8 mouse cellular contexts compared by ENCODE assay signal in the genomic region with DNA sequence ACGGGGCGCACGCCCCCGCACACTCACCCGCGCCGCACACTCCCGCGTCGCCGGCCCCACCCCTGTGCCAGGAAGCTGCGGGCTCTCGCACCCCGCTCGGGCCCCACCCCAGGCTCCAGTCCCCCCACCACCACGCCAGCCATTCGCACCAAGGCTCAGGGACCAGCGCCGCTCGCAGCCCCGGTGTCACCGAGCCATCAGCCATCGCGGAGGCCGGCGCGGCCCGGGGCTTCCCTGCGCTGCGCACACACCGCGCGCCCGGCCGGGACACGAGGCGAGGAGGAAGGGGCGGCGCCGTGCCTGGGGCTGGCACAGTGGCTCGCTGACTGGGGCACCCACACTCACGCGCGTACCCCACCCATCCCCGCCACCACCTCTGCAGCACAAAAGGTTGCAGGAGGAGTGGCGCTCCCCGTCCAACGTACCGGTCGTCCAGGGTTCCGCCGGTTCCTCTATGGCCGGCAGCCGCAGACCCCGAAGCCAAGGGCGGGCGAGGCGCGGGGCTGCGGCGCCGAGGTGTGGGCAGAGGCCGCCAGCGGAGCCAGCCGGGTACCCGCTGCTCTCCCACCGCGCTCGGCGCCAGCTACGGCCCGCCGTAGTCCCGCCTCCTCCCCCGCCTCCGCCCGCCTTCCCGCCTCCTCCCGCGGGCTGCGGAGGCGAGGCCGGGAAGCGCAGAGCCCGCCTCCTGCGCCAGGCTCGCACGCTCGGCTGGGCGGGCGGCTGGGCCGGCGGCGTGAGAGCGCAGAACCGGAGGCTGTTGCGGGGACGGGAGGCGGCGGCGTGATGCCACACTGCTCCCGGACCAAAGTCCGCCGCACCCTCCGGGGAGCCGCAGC. TPM values are rescaled to one million over a fixed set of nuclear protein-coding genes. Genes with fewer than 3 reads are reported as not detected.
A peak's percentile ranks its signal among the peaks of the same experiment; 100 is the strongest.
DNase-seq lines count a peak whose midpoint lies in the region; ATAC-seq and TF ChIP-seq lines count a peak whose summit lies in the region.

A gene (minus strand): TSS at position 669 of the 836 bp plus-strand sequence.

- peak within 1 kb of the TSS; percentile 62 for H3K4me2 ChIP-seq in forebrain, embryonic 12.5 days
- H3K4me2 ChIP-seq in heart, embryonic 16.5 days (ENCODE audit: low read depth, low read length) = peak within 1 kb of the TSS; percentile 85
- peak within 1 kb of the TSS; percentile 89 for H3K4me2 ChIP-seq in liver, postnatal 0 days (ENCODE audit: low read depth, low read length)
- peak within 1 kb of the TSS; percentile 63 for H3K4me2 ChIP-seq in neural tube, embryonic 14.5 days (ENCODE audit: low read depth, low read length)

- ATAC-seq in forebrain, embryonic 12.5 days (ENCODE audit: low FRiP score) = peak; percentile 92
- peak; percentile 92 for ATAC-seq in heart, embryonic 16.5 days (replicated peaks; ENCODE audit: extremely low read depth, insufficient read depth, low FRiP score)
- peak; percentile 85 for ATAC-seq in liver, postnatal 0 days
- ATAC-seq in neural tube, embryonic 14.5 days (ENCODE audit: low read depth) = peak; percentile 94

- under 1% methylated on average over 64 of the region's 106 CpGs for WGBS in forebrain, embryonic 12.5 days
- under 1% methylated on average over 81 of the region's 106 CpGs for WGBS in heart, embryonic 16.5 days
- WGBS in liver, postnatal 0 days (ENCODE audit: insufficient replicate concordance) = 3% methylated on average over 60 of the region's 106 CpGs
- 0% methylated on average over 74 of the region's 106 CpGs for WGBS in neural tube, embryonic 14.5 days

- no peak within 1 kb of the TSS for H3K27ac ChIP-seq in ES-Bruce4 (ENCODE audit: insufficient read depth, low read length)
- H3K27ac ChIP-seq in forebrain, embryonic 12.5 days = peak within 1 kb of the TSS; percentile 97
- peak within 1 kb of the TSS; percentile 84 for H3K27ac ChIP-seq in heart, embryonic 16.5 days (ENCODE audit: low read length)
- H3K27ac ChIP-seq in liver, postnatal 0 days (ENCODE audit: low read depth) = peak within 1 kb of the TSS; percentile 97
- peak within 1 kb of the TSS; percentile 98 for H3K27ac ChIP-seq in neural tube, embryonic 14.5 days (ENCODE audit: low read depth, low read length)
- H3K27ac ChIP-seq in testis, adult 2 months (ENCODE audit: control insufficient read depth, insufficient read depth, low read depth, low read length) = no peak within 1 kb of the TSS; the same call in 1 of the 2 replicates

- peak; percentile 49 for DNase-seq in c-Kit-positive CD71-positive TER-119-negative erythroid progenitor cells, embryonic 14.5 days (ENCODE audit: low read depth)
- peak; percentile 81 to 90 for DNase-seq in kidney, postnatal 36 days
- DNase-seq in liver, postnatal 0 days = peak; percentile 90

- TF ChIP-seq CTCF in ES-Bruce4 (IDR thresholded peaks at IDR 0.05; ENCODE audit: low read depth, low read length) = no peak
- no peak for TF ChIP-seq CTCF in liver, postnatal 0 days (IDR thresholded peaks at IDR 0.05; ENCODE audit: low read depth)
- TF ChIP-seq CTCF in testis, adult 2 months (IDR thresholded peaks at IDR 0.05; ENCODE audit: control insufficient read depth, insufficient read depth, insufficient replicate concordance, low read depth, low read length) = no peak

- no peaks in the 10 kb centered on the region for H3K36me3 ChIP-seq in ES-Bruce4 (ENCODE audit: control insufficient read depth, insufficient read depth, low read length, poor library complexity, severe bottlenecking)
- no peaks in the 10 kb centered on the region for H3K36me3 ChIP-seq in forebrain, embryonic 12.5 days (replicated peaks)
- H3K36me3 ChIP-seq in heart, embryonic 16.5 days (ENCODE audit: control insufficient read depth, insufficient read depth) = no peaks in the 10 kb centered on the region
- no peaks in the 10 kb centered on the region for H3K36me3 ChIP-seq in liver, postnatal 0 days (replicated peaks; ENCODE audit: insufficient read depth, low read length)
- no peaks in the 10 kb centered on the region for H3K36me3 ChIP-seq in neural tube, embryonic 14.5 days (ENCODE audit: control insufficient read depth, insufficient read depth, low read length)
- no peaks in the 10 kb centered on the region for H3K36me3 ChIP-seq in testis, adult 2 months (ENCODE audit: control insufficient read depth, insufficient read depth, low read length)

- peak within 1 kb of the TSS; percentile 53 for H3K4me3 ChIP-seq in ES-Bruce4 (ENCODE audit: low read depth, low read length)
- H3K4me3 ChIP-seq in forebrain, embryonic 12.5 days (replicated peaks) = peak within 1 kb of the TSS; percentile 91
- peak within 1 kb of the TSS; percentile 89 for H3K4me3 ChIP-seq in heart, embryonic 16.5 days (ENCODE audit: low read length)
- H3K4me3 ChIP-seq in liver, postnatal 0 days (ENCODE audit: low read depth, low read length) = peak within 1 kb of the TSS; percentile 96
- H3K4me3 ChIP-seq in neural tube, embryonic 14.5 days (ENCODE audit: low read depth, low read length) = peak within 1 kb of the TSS; percentile 98
- H3K4me3 ChIP-seq in testis, adult 2 months (ENCODE audit: control insufficient read depth, low read depth, low read length) = peak within 1 kb of the TSS; percentile 79

- TF ChIP-seq POLR2A in ES-Bruce4 (IDR thresholded peaks at IDR 0.05; ENCODE audit: insufficient read depth, low read length) = no peak
- no peak for TF ChIP-seq POLR2A in testis, adult 2 months (IDR thresholded peaks at IDR 0.05; ENCODE audit: control insufficient read depth, low read depth, low read length)

- no peak for TF ChIP-seq EP300 in ES-Bruce4 (IDR thresholded peaks at IDR 0.05; ENCODE audit: insufficient read depth, low read depth, low read length)
- no peak for TF ChIP-seq EP300 in liver, postnatal 0 days (IDR thresholded peaks at IDR 0.05; ENCODE audit: low read depth)

- no peaks in the 10 kb centered on the region for H3K9me3 ChIP-seq in ES-Bruce4 (replicated peaks; ENCODE audit: control insufficient read depth, insufficient read depth, low read length, poor library complexity, severe bottlenecking)
- no peaks in the 10 kb centered on the region for H3K9me3 ChIP-seq in forebrain, embryonic 12.5 days
- no peaks in the 10 kb centered on the region for H3K9me3 ChIP-seq in heart, embryonic 16.5 days (replicated peaks; ENCODE audit: control insufficient read depth, low read length)
- H3K9me3 ChIP-seq in liver, postnatal 0 days (ENCODE audit: low read length) = no peaks in the 10 kb centered on the region
- no peaks in the 10 kb centered on the region for H3K9me3 ChIP-seq in neural tube, embryonic 14.5 days (ENCODE audit: control insufficient read depth, low read length)

- peak within 1 kb of the TSS; percentile 49 for H3K9ac ChIP-seq in ES-Bruce4 (ENCODE audit: low read depth, poor library complexity, severe bottlenecking)
- H3K9ac ChIP-seq in forebrain, embryonic 12.5 days = peak within 1 kb of the TSS; percentile 94
- H3K9ac ChIP-seq in heart, embryonic 16.5 days (ENCODE audit: low read length) = peak within 1 kb of the TSS; percentile 89
- peak within 1 kb of the TSS; percentile 91 for H3K9ac ChIP-seq in liver, postnatal 0 days (replicated peaks)
- H3K9ac ChIP-seq in neural tube, embryonic 14.5 days (replicated peaks; ENCODE audit: low read depth, low read length) = peak within 1 kb of the TSS; percentile 90

- H3K4me1 ChIP-seq in ES-Bruce4 (ENCODE audit: control insufficient read depth, insufficient read depth, low read length) = no peaks in the 10 kb centered on the region
- H3K4me1 ChIP-seq in forebrain, embryonic 12.5 days = peaks cover 36% of the 10 kb centered on the region
- H3K4me1 ChIP-seq in heart, embryonic 16.5 days (ENCODE audit: control insufficient read depth, insufficient read depth, low read length) = peaks cover 20% of the 10 kb centered on the region
- peaks cover 23% of the 10 kb centered on the region for H3K4me1 ChIP-seq in liver, postnatal 0 days (ENCODE audit: insufficient read depth)
- peaks cover 28% of the 10 kb centered on the region for H3K4me1 ChIP-seq in neural tube, embryonic 14.5 days (ENCODE audit: control insufficient read depth, insufficient read depth, low read length)
- peaks cover 3% of the 10 kb centered on the region for H3K4me1 ChIP-seq in testis, adult 2 months (ENCODE audit: control insufficient read depth, insufficient read depth, low read length)

- no peaks in the 10 kb centered on the region; the same call in none of the 2 replicates for H3K27me3 ChIP-seq in ES-Bruce4 (ENCODE audit: control insufficient read depth, insufficient read depth, low read length, poor library complexity, severe bottlenecking)
- no peaks in the 10 kb centered on the region for H3K27me3 ChIP-seq in forebrain, embryonic 12.5 days
- H3K27me3 ChIP-seq in heart, embryonic 16.5 days (ENCODE audit: control insufficient read depth, insufficient read depth, low read length) = no peaks in the 10 kb centered on the region
- no peaks in the 10 kb centered on the region for H3K27me3 ChIP-seq in liver, postnatal 0 days (ENCODE audit: insufficient read depth, low read length)
- no peaks in the 10 kb centered on the region for H3K27me3 ChIP-seq in neural tube, embryonic 14.5 days (ENCODE audit: control insufficient read depth, insufficient read depth, low read length)
- no peaks in the 10 kb centered on the region for H3K27me3 ChIP-seq in testis, adult 2 months (ENCODE audit: control insufficient read depth, insufficient read depth, low read length)

RNA-seq across cellular contexts. Expression of the gene that starts here (rescaled TPM):
- 6.4 and 7.8 TPM in 2 replicates for polyA plus RNA-seq in ES-Bruce4 (2011; ENCODE audit: insufficient read depth, insufficient read length, low read depth, missing spikeins)
- 44.1 and 52.2 TPM in 2 replicates for polyA plus RNA-seq in forebrain, embryonic 12.5 days (2016; fragmentation: Nextera tagmentation; extraction: Ambion mirVana)
- polyA plus RNA-seq in heart, embryonic 16.5 days (2015; fragmentation: Nextera tagmentation; extraction: Ambion mirVana) = 11.5 and 13.5 TPM in 2 replicates
- 21.2 and 23.8 TPM in 2 replicates for polyA plus RNA-seq in liver, postnatal 0 days (2015; fragmentation: Nextera tagmentation; extraction: Ambion mirVana)
- polyA plus RNA-seq in neural tube, embryonic 14.5 days (2014; fragmentation: Nextera tagmentation; extraction: Ambion mirVana) = 62.2 and 66.7 TPM in 2 replicates
- polyA plus RNA-seq in testis, adult 2 months (2012; rRNA removed) = 6.8 and 7.2 TPM in 2 replicates

Comparison
In these comparisons a context has a peak if more than half of its experiments do, and no peak if none do; other contexts are left out.
1. H3K27ac ChIP-seq: peak in forebrain, embryonic 12.5 days (single experiment), heart, embryonic 16.5 days (single experiment), liver, postnatal 0 days (single experiment) and neural tube, embryonic 14.5 days (single experiment); none in ES-Bruce4 (single experiment) and testis, adult 2 months (single experiment).
2. Peak in every context shown above with its lines, with median percentiles within 50 percentile points of each other: H3K4me3 ChIP-seq, H3K9ac ChIP-seq, DNase-seq, ATAC-seq and H3K4me2 ChIP-seq.